Mouse (Mus musculus) hindbrain, embryonic 12.5 days (tissue): Measurements from ENCODE around the gene Clic3. TPM values are rescaled to one million over a fixed set of nuclear protein-coding genes. Genes with fewer than 3 reads are reported as not detected.

Experiments used
- ATAC-seq: fragments of 200-750 bp; cut with Nextera tagmentation; 2 replicates; pipeline ENCODE4 v1.8.0; 2017; ENCODE audit warnings: moderate TSS enrichment; ENCODE audit not compliant: low FRiP score
- H3K27ac ChIP-seq: fragments of 300-500 bp; sonication (generic); 2 replicates; pipeline ENCODE4 v1.5.1; 2016; ENCODE audit warnings: mild to moderate bottlenecking
- H3K27me3 ChIP-seq: fragments of 300-500 bp; sonication (generic); 2 replicates; pipeline ENCODE4 v1.6.1; 2016; ENCODE audit warnings: mild to moderate bottlenecking
- H3K36me3 ChIP-seq: fragments of 300-500 bp; sonication (generic); 2 replicates; pipeline ENCODE4 v1.6.1; 2016; ENCODE audit warnings: mild to moderate bottlenecking
- H3K4me1 ChIP-seq: fragments of 300-500 bp; sonication (generic); 2 replicates; pipeline ENCODE4 v1.6.1; 2016
- H3K4me2 ChIP-seq: fragments of 300-500 bp; sonication (generic); replicated peaks from 2 replicates; pipeline ENCODE4 v1.6.1; 2016; ENCODE audit warnings: mild to moderate bottlenecking
- H3K4me3 ChIP-seq: fragments of 300-500 bp; sonication (generic); 2 replicates; pipeline ENCODE4 v1.5.1; 2016; ENCODE audit warnings: mild to moderate bottlenecking
- H3K9ac ChIP-seq: fragments of 300-500 bp; sonication (generic); 2 replicates; pipeline ENCODE4 v1.6.1; 2016; ENCODE audit warnings: mild to moderate bottlenecking, moderate library complexity
- H3K9me3 ChIP-seq: fragments of 300-500 bp; sonication (generic); replicated peaks from 2 replicates; pipeline ENCODE4 v1.6.1; 2016; ENCODE audit warnings: mild to moderate bottlenecking
- WGBS: fragments of 180-500 bp; shearing (Covaris S2); methylation state at CpG from one replicate; pipeline ENCODE4 v1.1.7; 2016; 5-methylcytosine and 5-hydroxymethylcytosine counted together
- polyA plus RNA-seq: library from polyadenylated mRNA; unstranded; fragments of >200 nt; fragmentation: Nextera tagmentation; extraction: Ambion mirVana; gene quantifications from 2 replicates; pipeline ENCODE4 v1.2.1, GENCODE M21; 2016

Gene Clic3
- polyA plus RNA-seq, 1 experiment from 2014 or later: 2.4 TPM

DNA sequence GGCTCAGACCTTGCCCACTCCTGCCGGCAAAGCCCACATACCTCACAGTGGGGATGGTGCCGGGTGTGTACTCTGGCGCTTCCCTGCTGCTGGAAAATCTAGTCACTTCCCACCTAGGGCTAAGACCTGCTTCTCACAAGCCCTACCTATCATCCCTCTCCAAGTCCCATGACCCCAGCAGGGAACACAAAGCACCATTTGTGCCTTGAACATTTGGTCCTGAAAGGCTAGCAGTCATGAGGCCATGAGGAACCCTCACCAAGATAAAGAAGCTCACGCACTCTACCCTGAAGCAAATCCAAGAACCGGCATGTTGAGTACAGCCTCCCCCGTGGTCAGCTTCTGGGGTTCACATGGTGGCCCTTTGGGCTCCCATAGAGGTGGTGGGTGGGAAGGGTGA is 13.3 kb downstream of the Clic3 start, which contains the start of gene Ptgds:
Gene Ptgds (minus strand): TSS at position 78 of the 400 bp plus-strand sequence.
- no peak within 1 kb of the TSS for H3K4me3 ChIP-seq
- H3K4me1 ChIP-seq: peaks cover 13% of the 10 kb centered on the region
- no peak within 1 kb of the TSS for H3K4me2 ChIP-seq
- 68% methylated on average over 6 of the region's 6 CpGs for WGBS
- 0 out of 2 replicates have a peak, but pooled peaks cover 7% of the 10 kb centered on the region for H3K27me3 ChIP-seq
- H3K9ac ChIP-seq: no peak within 1 kb of the TSS
- no peaks in the 10 kb centered on the region for H3K9me3 ChIP-seq
- 0 out of 2 replicates have a peak within 1 kb of the TSS, but pooled peaks have one; percentile 4 for H3K27ac ChIP-seq
- no peak for ATAC-seq
- H3K36me3 ChIP-seq: no peaks in the 10 kb centered on the region

GRCm38 (mm10) chr2:25472550-25472949 is 15.9 kb downstream of the Clic3 start:
- Histone ChIP-seq H3K27ac (no peak overlapping the region), H3K4me3 (no peak overlapping the region), H3K27me3 (peaks cover 7% of the 10 kb centered on the region; the same call in 1 of the 2 replicates), H3K9me3 (no peaks in the 10 kb centered on the region), H3K36me3 (no peaks in the 10 kb centered on the region), H3K4me1 (peaks cover 8% of the 10 kb centered on the region), H3K4me2 (no peak overlapping the region), H3K9ac (no peak overlapping the region)
- WGBS: 79% methylated on average over 2 of the region's 2 CpGs
- no peak for ATAC-seq

DNA sequence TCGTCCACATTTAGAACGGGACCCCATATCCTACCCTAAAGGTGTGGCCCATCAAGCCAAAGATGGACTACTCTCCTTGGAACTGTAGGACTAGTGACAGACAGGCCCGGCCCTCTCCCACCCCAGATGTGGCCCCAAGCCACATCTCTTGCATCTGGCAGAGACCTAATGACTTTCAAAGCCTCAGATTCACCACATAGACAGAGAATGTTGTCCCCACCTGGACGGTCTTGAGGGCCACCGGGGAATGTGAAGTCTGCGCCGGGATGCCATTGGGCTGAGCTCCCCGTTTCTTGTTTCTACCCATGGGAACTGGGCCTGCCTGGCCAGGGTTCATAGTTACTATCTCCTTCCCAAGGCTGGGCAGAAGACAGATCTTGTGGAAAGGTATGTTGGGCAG is 20.9 kb downstream of the Clic3 start:
- WGBS: 89% methylated on average over 8 of the region's 8 CpGs
- no peak overlapping the region for H3K4me2 ChIP-seq
- no peak overlapping the region for H3K4me3 ChIP-seq
- no peak for ATAC-seq
- no peak overlapping the region for H3K27ac ChIP-seq
- H3K27me3 ChIP-seq: peaks cover 5% of the 10 kb centered on the region; the same call in 1 of the 2 replicates
- no peaks in the 10 kb centered on the region for H3K9me3 ChIP-seq
- H3K4me1 ChIP-seq: no peaks in the 10 kb centered on the region
- no peak overlapping the region for H3K9ac ChIP-seq
- no peaks in the 10 kb centered on the region for H3K36me3 ChIP-seq

DNA sequence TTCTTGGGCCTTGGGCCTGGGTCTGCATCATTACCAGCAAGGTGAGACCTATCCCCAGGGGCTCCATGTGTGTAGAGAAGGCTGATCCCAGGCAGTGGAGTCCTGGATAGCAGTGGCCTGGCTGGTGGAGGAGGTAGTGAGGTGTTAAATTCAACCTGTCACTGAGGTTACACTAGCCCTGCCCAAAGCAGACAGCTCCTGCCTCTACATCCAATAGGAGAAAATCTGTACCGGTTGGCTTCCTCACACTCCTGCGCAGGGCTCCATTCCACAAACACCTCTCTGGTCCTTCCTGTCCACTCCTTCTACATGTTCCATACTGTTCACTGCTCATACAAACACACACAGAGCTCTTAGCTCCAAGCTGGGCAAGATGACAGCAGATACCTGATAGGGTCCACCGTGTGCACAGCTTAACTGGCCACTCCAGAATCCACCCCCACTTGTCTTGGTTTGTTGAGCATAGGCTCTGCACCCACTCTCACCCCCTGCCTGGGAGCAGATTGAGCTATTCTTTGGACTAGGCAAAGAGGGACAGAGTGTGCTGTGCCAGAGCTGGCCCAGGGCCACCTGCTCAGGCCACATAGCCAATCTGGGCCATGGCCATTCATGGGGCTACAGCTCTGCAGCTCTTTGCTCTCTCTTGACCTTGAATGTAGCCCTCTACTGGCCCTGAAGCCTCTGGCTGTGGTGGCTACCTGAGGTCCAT is 21.5 kb downstream of the Clic3 start:
- no peak overlapping the region for H3K4me2 ChIP-seq
- no peaks in the 10 kb centered on the region for H3K9me3 ChIP-seq
- H3K27ac ChIP-seq: no peak overlapping the region
- H3K4me1 ChIP-seq: no peaks in the 10 kb centered on the region
- H3K9ac ChIP-seq: no peak overlapping the region
- H3K4me3 ChIP-seq: no peak overlapping the region
- no peak for ATAC-seq
- no peaks in the 10 kb centered on the region for H3K36me3 ChIP-seq
- 96% methylated on average over 3 of the region's 3 CpGs for WGBS
- peaks cover 5% of the 10 kb centered on the region; the same call in 1 of the 2 replicates for H3K27me3 ChIP-seq

DNA sequence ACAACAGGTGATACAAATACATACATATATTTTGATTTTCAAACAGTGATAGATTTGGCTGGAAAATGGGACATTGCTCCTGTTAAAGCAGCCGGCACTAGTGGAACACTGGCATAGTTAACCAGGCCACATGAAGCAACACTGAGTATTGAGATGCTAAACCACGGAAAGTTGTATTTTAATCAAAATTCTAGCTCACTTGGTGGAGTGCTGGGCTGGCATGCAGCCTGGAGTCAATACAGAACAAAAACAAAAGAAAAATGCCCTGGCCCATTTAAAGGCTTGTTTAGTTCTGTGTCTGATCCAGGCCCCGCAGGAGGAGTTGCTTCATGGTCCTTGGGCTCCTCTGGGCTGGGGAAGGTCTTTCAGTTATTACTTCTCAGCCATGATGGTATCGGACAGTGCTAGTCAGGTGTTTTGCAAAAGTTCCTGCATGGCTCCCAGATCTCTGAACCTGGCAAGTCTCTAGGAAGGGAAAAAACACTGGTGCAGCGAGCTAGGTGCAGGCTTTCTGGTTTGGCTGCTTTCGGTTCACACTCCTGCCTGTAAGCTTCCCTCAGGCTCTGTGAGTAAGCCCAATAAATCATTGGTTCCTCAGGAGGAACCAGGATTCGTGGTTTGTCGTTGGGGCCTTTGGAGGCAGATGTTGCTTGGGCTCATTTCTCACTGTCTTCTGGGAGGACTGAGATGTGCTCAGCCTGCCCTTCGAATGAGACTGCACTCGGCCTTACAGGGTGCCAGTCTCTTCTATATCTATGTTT is 23.1 kb downstream of the Clic3 start:
- WGBS: 78% methylated on average over 10 of the region's 10 CpGs
- Histone ChIP-seq H3K27me3 (peaks cover 7% of the 10 kb centered on the region; the same call in 1 of the 2 replicates), H3K9me3 (no peaks in the 10 kb centered on the region), H3K36me3 (no peaks in the 10 kb centered on the region), H3K4me2 (no peak overlapping the region), H3K9ac (no peak overlapping the region), H3K4me3 (no peak overlapping the region), H3K27ac (no peak overlapping the region), H3K4me1 (no peaks in the 10 kb centered on the region)
- ATAC-seq: no peak

DNA sequence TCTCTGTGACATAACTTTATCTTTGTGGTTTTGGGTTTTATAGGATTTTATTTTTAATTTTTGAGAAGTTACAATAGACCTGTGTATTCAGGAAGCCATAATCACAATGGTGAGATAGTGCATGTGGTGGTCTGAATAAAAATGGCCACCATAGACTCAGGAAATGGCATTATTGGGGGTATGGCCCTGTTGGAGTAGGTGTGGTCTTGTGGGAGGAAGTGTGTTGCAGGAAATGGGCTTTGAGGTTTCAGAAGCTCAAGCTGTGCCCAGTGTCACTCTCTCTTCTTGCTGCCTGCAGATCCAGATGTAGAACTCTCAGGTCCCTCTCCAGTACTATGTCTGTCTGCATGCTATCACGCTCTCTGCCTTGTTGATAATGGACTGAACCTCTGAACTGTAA is 23.9 kb downstream of the Clic3 start:
- Histone ChIP-seq H3K4me2 (no peak overlapping the region), H3K27me3 (peaks cover 7% of the 10 kb centered on the region; the same call in 1 of the 2 replicates), H3K4me1 (no peaks in the 10 kb centered on the region), H3K27ac (no peak overlapping the region), H3K9me3 (no peaks in the 10 kb centered on the region), H3K36me3 (no peaks in the 10 kb centered on the region), H3K9ac (no peak overlapping the region), H3K4me3 (no peak overlapping the region)
- 84% methylated on average over 1 of the region's 1 CpGs for WGBS
- no peak for ATAC-seq

DNA sequence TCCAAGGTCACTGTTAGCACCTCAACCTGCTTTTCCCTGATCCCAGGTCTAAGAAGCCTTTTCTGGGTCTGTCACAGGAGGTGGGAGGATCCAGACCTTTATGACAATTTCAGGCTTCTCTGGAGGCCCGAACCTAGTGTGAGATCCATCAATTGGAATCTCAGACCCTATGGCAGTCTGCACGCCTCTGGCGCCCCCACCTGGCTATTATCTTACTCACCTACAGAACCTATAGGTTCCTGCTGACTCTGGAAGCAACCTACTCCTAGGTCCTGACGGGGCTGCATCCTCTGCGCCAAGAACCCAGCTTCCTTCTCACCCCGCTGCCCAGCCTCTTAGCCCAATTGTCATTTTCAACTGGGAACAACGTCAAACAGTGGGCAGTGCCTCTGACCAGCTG is 26.3 kb downstream of the Clic3 start:
- 31% methylated on average over 7 of the region's 7 CpGs for WGBS
- H3K27me3 ChIP-seq: 0 out of 2 replicates have a peak, but pooled peaks cover 7% of the 10 kb centered on the region
- no peak for ATAC-seq

GRCm38 (mm10) chr2:25484901-25485647 is 28.4 kb downstream of the Clic3 start:
- ATAC-seq: no peak
- Histone ChIP-seq H3K9me3 (no peaks in the 10 kb centered on the region), H3K4me2 (no peak overlapping the region), H3K4me3 (no peak overlapping the region), H3K4me1 (no peaks in the 10 kb centered on the region), H3K36me3 (no peaks in the 10 kb centered on the region), H3K9ac (no peak overlapping the region), H3K27me3 (0 out of 2 replicates have a peak, but pooled peaks cover 3% of the 10 kb centered on the region), H3K27ac (no peak overlapping the region)
- 71% methylated on average over 11 of the region's 11 CpGs for WGBS

More for the DNA sequence above, 26.3 kb downstream of the Clic3 start:
- H3K9me3 ChIP-seq: no peaks in the 10 kb centered on the region
- no peak overlapping the region for H3K4me3 ChIP-seq
- H3K4me2 ChIP-seq: no peak overlapping the region
- no peaks in the 10 kb centered on the region for H3K36me3 ChIP-seq
- no peak overlapping the region for H3K27ac ChIP-seq
- no peaks in the 10 kb centered on the region for H3K4me1 ChIP-seq
- no peak overlapping the region for H3K9ac ChIP-seq

DNA sequence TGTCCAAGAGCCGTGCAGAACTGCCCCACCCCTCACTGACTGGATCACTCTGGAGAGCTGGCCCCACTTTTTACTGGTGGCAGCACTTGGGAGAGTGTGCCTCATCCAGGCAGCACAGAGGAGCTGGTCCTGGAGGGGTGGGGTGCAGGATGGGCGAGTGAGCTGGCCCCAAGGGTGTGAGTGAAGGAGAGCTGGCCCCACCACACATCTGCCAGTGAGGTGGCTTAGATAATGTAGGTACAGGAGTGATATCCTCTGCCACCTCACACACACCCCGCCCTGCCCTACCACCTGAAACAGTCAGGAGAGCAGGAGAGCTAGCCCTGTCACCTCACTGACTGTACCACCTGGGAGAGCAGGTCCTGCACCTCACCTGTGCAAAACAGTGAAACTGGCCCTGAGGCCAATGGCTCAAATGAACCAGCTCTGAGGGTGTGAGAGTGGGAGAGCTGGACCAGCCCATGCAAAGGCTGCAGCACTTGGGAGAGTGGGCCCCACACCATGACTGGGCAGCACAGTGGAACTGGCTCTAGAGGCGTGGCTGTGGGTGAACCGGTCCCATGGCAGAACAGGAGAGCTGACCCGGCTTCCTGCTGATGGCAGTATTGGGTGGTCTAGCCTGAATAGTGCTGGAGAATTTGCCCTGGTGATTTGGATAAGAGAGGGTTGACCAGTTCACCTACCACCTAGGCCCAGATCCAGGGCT is 31.5 kb downstream of the Clic3 start:
- H3K36me3 ChIP-seq: no peaks in the 10 kb centered on the region
- H3K9me3 ChIP-seq: no peaks in the 10 kb centered on the region
- no peak overlapping the region for H3K27ac ChIP-seq
- no peak overlapping the region for H3K4me2 ChIP-seq
- 76% methylated on average over 6 of the region's 6 CpGs for WGBS
- no peaks in the 10 kb centered on the region for H3K4me1 ChIP-seq
- H3K27me3 ChIP-seq: 0 out of 2 replicates have a peak, but pooled peaks cover 3% of the 10 kb centered on the region
- ATAC-seq: no peak
- H3K9ac ChIP-seq: no peak overlapping the region
- H3K4me3 ChIP-seq: no peak overlapping the region

GRCm38 (mm10) chr2:25488671-25489068 is 32.0 kb downstream of the Clic3 start:
- Histone ChIP-seq H3K9ac (no peak overlapping the region), H3K36me3 (no peaks in the 10 kb centered on the region), H3K4me2 (no peak overlapping the region), H3K27ac (no peak overlapping the region), H3K27me3 (0 out of 2 replicates have a peak, but pooled peaks cover 3% of the 10 kb centered on the region), H3K4me3 (no peak overlapping the region), H3K4me1 (no peaks in the 10 kb centered on the region), H3K9me3 (no peaks in the 10 kb centered on the region)
- ATAC-seq: no peak
- WGBS: 82% methylated on average over 7 of the region's 7 CpGs

- no peak for ATAC-seq
- Histone ChIP-seq H3K27ac (no peak overlapping the region), H3K4me1 (no peaks in the 10 kb centered on the region), H3K9me3 (no peaks in the 10 kb centered on the region), H3K27me3 (no peaks in the 10 kb centered on the region), H3K36me3 (no peaks in the 10 kb centered on the region), H3K4me3 (no peak overlapping the region), H3K4me2 (no peak overlapping the region), H3K9ac (no peak overlapping the region)
- WGBS: 90% methylated on average over 5 of the region's 5 CpGs
Measured at GRCm38 (mm10) chr2:25492988-25493387, 36.4 kb downstream of the Clic3 start.
